Mouse (Mus musculus) colon, adult 2 months (tissue): Measurements from ENCODE around the gene Gm12184. TPM values are rescaled to one million over a fixed set of nuclear protein-coding genes. Genes with fewer than 3 reads are reported as not detected.

Experiments used
- polyA plus RNA-seq: library from polyadenylated mRNA; depleted of rRNA; stranded (reverse); fragments of >200 nt; gene quantifications from 2 replicates; pipeline ENCODE4 v1.2.3, GENCODE M21; 2012; rRNA removed

Gm12184 gene
- 6.7 and 15.0 TPM in 2 replicates for polyA plus RNA-seq

DNA sequence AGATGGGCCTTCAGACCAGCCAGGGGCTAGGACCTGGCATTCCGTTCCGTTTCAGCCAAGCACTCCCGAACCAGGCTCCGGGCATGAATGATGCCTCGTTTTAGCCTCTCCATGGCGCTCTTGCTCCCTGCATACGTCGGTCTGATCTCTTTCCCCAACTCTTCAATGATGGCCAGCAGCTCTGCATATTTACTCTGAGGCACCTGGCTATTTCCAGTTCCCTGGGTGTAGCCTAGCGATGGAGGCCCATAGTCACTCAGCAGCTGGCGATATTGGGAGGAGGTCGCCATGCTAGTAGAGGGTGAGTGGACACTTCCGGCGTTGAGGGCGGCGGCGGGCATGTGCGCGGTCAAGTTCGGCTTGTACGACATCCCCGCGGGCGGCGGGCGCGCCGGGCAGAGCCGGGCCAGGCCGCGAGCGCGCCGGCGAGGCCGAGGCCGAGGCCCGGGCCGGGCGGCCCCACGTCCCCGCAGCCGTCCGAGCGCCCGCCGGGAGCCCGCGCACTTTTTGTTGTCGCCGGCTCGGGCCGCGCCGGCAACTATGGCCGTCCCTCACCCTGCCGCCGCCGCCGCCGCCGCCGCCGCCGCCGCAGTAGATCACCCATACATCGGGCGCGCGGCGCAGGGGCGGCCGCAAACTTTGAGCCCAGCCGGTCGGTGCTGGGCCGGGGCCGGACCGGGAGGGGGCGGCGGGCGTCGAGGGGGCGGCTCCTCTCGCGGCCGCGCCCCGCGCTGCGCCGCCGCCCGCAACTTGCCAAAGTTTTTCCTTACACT lies at the start of gene Gm12184, which contains the start of gene Trim7:
TSS of gene Gm12184 (minus strand) at position 677 of the 773 bp plus-strand sequence.
TSS of gene Trim7 (plus strand) at position 162 of the 773 bp plus-strand sequence.

GRCm38 (mm10) chr11:48871201-48871772 lies 44.8 kb upstream of the Gm12184 start, which contains the start of gene Irgm1:
Gene Irgm1, minus strand, starts transcription at chr11:48871683.

GRCm38 (mm10) chr11:48816800-48817665 lies 9.4 kb downstream of the Gm12184 start, which contains the start of gene Trim41:
Gene Trim41, minus strand, starts transcription at chr11:48817353.

GRCm38 (mm10) chr11:48799921-48800701 lies 26.3 kb downstream of the Gm12184 start, which contains the start of gene Rack1:
Gene Rack1, plus strand, starts transcription at chr11:48800332.

Other genes with a start within 250 kb of the Gm12184 start
- 2,419 and 2,722 TPM in 2 replicates for gene Rack1, start 26.3 kb downstream of the Gm12184 start, polyA plus RNA-seq
- gene Trim41, start 9.3 kb downstream of the Gm12184 start, polyA plus RNA-seq = 34.3 and 35.4 TPM in 2 replicates
- 8.7 and 9.0 TPM in 2 replicates for gene Trim7, start 515 bp downstream of the Gm12184 start, polyA plus RNA-seq
- gene Irgm1, start 45.0 kb upstream of the Gm12184 start, polyA plus RNA-seq = 6.3 and 7.0 TPM in 2 replicates
- 0.41 and 0.52 TPM in 2 replicates for gene Gm5431, start 75.6 kb upstream of the Gm12184 start, polyA plus RNA-seq
- 3.6 and 3.9 TPM in 2 replicates for gene Psme2b, start 119.5 kb upstream of the Gm12184 start, polyA plus RNA-seq
- not detected in 2 replicates for gene Olfr56, start 152.2 kb upstream of the Gm12184 start, polyA plus RNA-seq
- 0.79 and 1.2 TPM in 2 replicates for gene 9930111J21Rik1, start 152.7 kb upstream of the Gm12184 start, polyA plus RNA-seq
- gene Gm12185, start 165.6 kb upstream of the Gm12184 start, polyA plus RNA-seq = 0.03 and 0.07 TPM in 2 replicates
- gene Tgtp1, start 167.5 kb upstream of the Gm12184 start, polyA plus RNA-seq = 0.15 and 0.20 TPM in 2 replicates
- gene 9930111J21Rik2, start 224.6 kb upstream of the Gm12184 start, polyA plus RNA-seq = 0.57 and 0.64 TPM in 2 replicates
- 0.34 and 1.0 TPM in 2 replicates for gene Tgtp2, start 237.6 kb upstream of the Gm12184 start, polyA plus RNA-seq
- 2.0 and 2.4 TPM in 2 replicates for gene Ifi47, start 249.9 kb upstream of the Gm12184 start, polyA plus RNA-seq